Comparison of ENCODE assay signal across 10 mouse cellular contexts in genomic region chr1:167245180-167245641, GRCm38 (mm10). TPM values are rescaled to one million over a fixed set of nuclear protein-coding genes. Genes with fewer than 3 reads are reported as not detected.
A peak's percentile ranks its signal among the peaks of the same experiment; 100 is the strongest.
DNase-seq lines count a peak whose midpoint lies in the region; ATAC-seq and TF ChIP-seq lines count a peak whose summit lies in the region.
"Had no signal": no experiment of that assay in that cellular context is flagged by ENCODE, and none has a peak within 500 bp of the region (broad histone marks: within the 10 kb centered on the region; RNA-seq: fewer than 3 reads in every experiment).

No protein-coding gene starts in this region.

- 0 out of 2 replicates have a peak, but pooled peaks cover 3% of the 10 kb centered on the region for H3K4me1 ChIP-seq in kidney, adult 2 months (ENCODE audit: control insufficient read depth, insufficient read depth, low read length)
- H3K4me1 ChIP-seq in kidney, embryonic 14.5 days (ENCODE audit: control insufficient read depth, insufficient read depth, low read length): peaks cover 42% of the 10 kb centered on the region
- peaks cover 42% of the 10 kb centered on the region for H3K4me1 ChIP-seq in limb, embryonic 11.5 days (ENCODE audit: control insufficient read depth, insufficient read depth, low read length)

- no peaks in the 10 kb centered on the region for H3K27me3 ChIP-seq in kidney, adult 2 months (replicated peaks; ENCODE audit: control insufficient read depth, insufficient read depth, low read length)
- H3K27me3 ChIP-seq in kidney, embryonic 14.5 days (ENCODE audit: control insufficient read depth, insufficient read depth, low read length): no peaks in the 10 kb centered on the region
- no peaks in the 10 kb centered on the region for H3K27me3 ChIP-seq in limb, embryonic 11.5 days (ENCODE audit: control insufficient read depth, insufficient read depth, low read length)

- no peak overlapping the region for H3K4me3 ChIP-seq in kidney, adult 2 months (ENCODE audit: insufficient read depth, low read depth, low read length)
- no peak overlapping the region for H3K4me3 ChIP-seq in kidney, embryonic 14.5 days (ENCODE audit: low read length)
- no peak overlapping the region for H3K4me3 ChIP-seq in limb, embryonic 11.5 days (ENCODE audit: low read depth, low read length)

- H3K9ac ChIP-seq in kidney, embryonic 14.5 days (ENCODE audit: low read depth, low read length): no peak overlapping the region
- H3K9ac ChIP-seq in limb, embryonic 11.5 days (ENCODE audit: low read length): no peak overlapping the region; the same call in 1 of the 2 replicates

- TF ChIP-seq CTCF in kidney, adult 2 months (conservative IDR thresholded peaks at IDR 0.05; ENCODE audit: insufficient read depth, insufficient read length, low read depth, low read length): no peak

- no peak overlapping the region for H3K27ac ChIP-seq in kidney, adult 2 months (ENCODE audit: insufficient read depth, low read depth, low read length)
- no peak overlapping the region for H3K27ac ChIP-seq in kidney, embryonic 14.5 days (ENCODE audit: low read depth, low read length)
- H3K27ac ChIP-seq in limb, embryonic 11.5 days (replicated peaks; ENCODE audit: low read depth, low read length): no peak overlapping the region

- no peak overlapping the region for H3K4me2 ChIP-seq in kidney, embryonic 14.5 days (replicated peaks; ENCODE audit: low read depth, low read length)
- no peak overlapping the region for H3K4me2 ChIP-seq in limb, embryonic 11.5 days (ENCODE audit: low read depth, severe bottlenecking)

- peak; percentile 41 for DNase-seq in kidney, adult 2 months
- DNase-seq in NIH3T3 (ENCODE audit: low read depth): peak; percentile 50
- DNase-seq in limb, embryonic 11.5 days (ENCODE audit: low spot score): peak; percentile 43
- DNase-seq in thymus, adult 18-20 months: peak; percentile 66 to 84
- DNase-seq in embryo, embryonic 10 days (ENCODE audit: low spot score): no peak
- DNase-seq in gastrocnemius, adult 18-20 months (ENCODE audit: low spot score): no peak
- DNase-seq in left cerebral cortex, adult 8-10 months (ENCODE audit: low spot score in 2 of 2): no peak
- DNase-seq: cerebellum, adult 8-10 months; layer of hippocampus, postnatal 36 days had no signal

- 56% methylated on average over 9 of the region's 9 CpGs for WGBS in kidney, adult 2 months
- 65% methylated on average over 9 of the region's 9 CpGs for WGBS in kidney, embryonic 14.5 days
- WGBS in limb, embryonic 11.5 days: 56% methylated on average over 9 of the region's 9 CpGs

- TF ChIP-seq POLR2A in kidney, adult 2 months (IDR thresholded peaks at IDR 0.05; ENCODE audit: low read depth, low read length): no peak

- ATAC-seq in kidney, embryonic 14.5 days (ENCODE audit: low FRiP score, low TSS enrichment): no peak
- no peak for ATAC-seq in limb, embryonic 11.5 days (ENCODE audit: insufficient number of reproducible peaks, low FRiP score, low TSS enrichment, low read depth)

- H3K9me3 ChIP-seq in kidney, embryonic 14.5 days (ENCODE audit: control insufficient read depth, low read length): no peaks in the 10 kb centered on the region
- H3K9me3 ChIP-seq in limb, embryonic 11.5 days (ENCODE audit: control insufficient read depth, low read length): no peaks in the 10 kb centered on the region

- H3K36me3 ChIP-seq in kidney, adult 2 months (ENCODE audit: control insufficient read depth, insufficient read depth, low read length): no peaks in the 10 kb centered on the region
- H3K36me3 ChIP-seq in kidney, embryonic 14.5 days (ENCODE audit: control insufficient read depth, insufficient read depth, low read length): no peaks in the 10 kb centered on the region
- no peaks in the 10 kb centered on the region for H3K36me3 ChIP-seq in limb, embryonic 11.5 days (ENCODE audit: control insufficient read depth, insufficient read depth, low read length)

RNA-seq across cellular contexts. Expression of gene Uck2, which starts 39.9 kb away (rescaled TPM):
- polyA plus RNA-seq in kidney, adult 2 months (2012; rRNA removed): 12.8 and 17.5 TPM in 2 replicates
- 103 and 104 TPM in 2 replicates for polyA plus RNA-seq in kidney, embryonic 14.5 days (2014; fragmentation: Nextera tagmentation; extraction: Ambion mirVana)
- polyA plus RNA-seq in limb, embryonic 11.5 days (2014; fragmentation: Nextera tagmentation; extraction: Ambion mirVana): 138 and 143 TPM in 2 replicates
- total RNA-seq in gastrocnemius, adult 18-20 months (2021): 10 to 100 TPM; 14.9 to 17.8 TPM
- 10 to 100 TPM; 25.8 to 33.4 (median 29.2) TPM for total RNA-seq in left cerebral cortex, adult 8-10 months (2022)

Comparison
In these comparisons a context has a peak if more than half of its experiments do, and no peak if none do; other contexts are left out.
1. DNase-seq: peak in kidney, adult 2 months (single experiment), NIH3T3 (single experiment), limb, embryonic 11.5 days (single experiment) and thymus, adult 18-20 months (2 of 2); none in embryo, embryonic 10 days (single experiment), gastrocnemius, adult 18-20 months (single experiment) and left cerebral cortex, adult 8-10 months (0 of 2).